Mouse (Mus musculus): ENCODE measurements at regions not wholly inside any gene's neighbourhood (a gene's known extent, or its start where the extent isn't known, plus 50 kb on each side); places are given as distances from the start of the nearest gene placed in this dataset.

DNA sequence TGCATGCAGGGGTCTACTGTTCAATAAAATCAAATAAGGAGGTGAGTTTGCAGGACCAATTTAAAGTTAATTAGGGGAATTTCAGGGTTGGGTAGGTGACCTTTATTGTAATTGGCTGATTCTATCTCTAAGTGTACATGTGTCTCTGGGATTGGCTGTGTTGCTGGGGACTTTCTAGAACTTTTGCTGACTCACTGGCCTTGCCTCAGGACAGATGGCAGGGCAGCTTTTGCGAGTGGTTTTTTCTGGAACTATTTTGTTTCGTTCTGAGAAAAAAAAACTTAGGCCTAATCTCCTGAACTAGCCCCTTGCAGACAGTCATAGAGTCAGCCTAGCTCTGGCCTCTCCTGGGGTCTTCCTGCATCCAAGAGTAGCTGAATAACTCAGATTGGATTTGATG lies 249.3 kb upstream of the Mdga2 start:
- no peak for DNase-seq (ENCODE audit: low spot score in 2 of 2)

GRCm38 (mm10) chr12:67471001-67471400 lies 248.7 kb upstream of the Mdga2 start:
- DNase-seq (ENCODE audit: low spot score in 2 of 2) = no peak

DNA sequence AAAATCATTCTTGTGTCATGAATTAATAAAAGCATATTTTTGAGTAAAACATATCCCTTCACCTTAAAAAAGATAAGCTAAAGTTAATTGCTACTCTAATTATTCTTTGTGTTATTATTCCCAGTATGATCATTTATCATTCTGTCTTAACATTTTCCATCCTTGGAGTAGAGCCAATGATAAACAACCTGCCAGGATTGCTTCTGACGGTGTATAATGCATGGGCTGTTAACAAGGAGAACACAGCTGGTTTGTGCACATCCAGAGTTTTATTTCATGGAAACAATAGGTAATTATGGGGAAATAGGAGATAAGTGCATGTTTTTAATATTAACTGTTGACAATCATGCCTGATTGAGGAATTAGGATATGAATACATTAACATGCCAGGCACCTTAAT lies 226.8 kb upstream of the Mdga2 start:
- DNase-seq (ENCODE audit: low spot score in 2 of 2) = no peak

- peak in 1 of 2 experiments; percentile 21 for DNase-seq (ENCODE audit: low spot score in 2 of 2)
Observed at GRCm38 (mm10) chr12:67430318-67430950, 208.1 kb upstream of the Mdga2 start.

GRCm38 (mm10) chr12:67426801-67427200 lies 204.5 kb upstream of the Mdga2 start:
- no peak for DNase-seq (ENCODE audit: low spot score in 2 of 2)

DNA sequence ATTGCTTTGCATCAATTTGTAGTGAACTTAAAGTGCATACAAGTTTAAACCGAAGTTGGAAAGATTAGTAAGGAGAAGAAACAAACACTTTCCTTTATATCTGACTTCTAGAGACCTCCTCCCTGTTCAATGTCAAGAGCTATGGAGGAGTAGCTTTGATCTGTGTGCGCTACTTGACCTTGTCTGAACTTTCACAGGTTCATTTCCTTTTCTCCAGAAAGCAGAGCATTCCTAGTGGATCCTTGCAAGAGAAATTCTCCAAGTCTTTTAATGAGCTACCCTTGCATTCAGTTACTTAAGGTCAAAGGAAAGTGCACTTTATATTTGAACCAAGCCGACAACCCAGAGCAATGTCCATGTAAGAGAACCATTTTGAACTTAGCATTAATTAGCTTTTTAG lies 177.2 kb upstream of the Mdga2 start:
- DNase-seq (ENCODE audit: low spot score in 2 of 2) = no peak

GRCm38 (mm10) chr12:67374530-67374929 lies 152.2 kb upstream of the Mdga2 start:
- no peak for DNase-seq (ENCODE audit: low spot score in 2 of 2)

GRCm38 (mm10) chr12:67348551-67348950 lies 126.2 kb upstream of the Mdga2 start:
- DNase-seq (ENCODE audit: low spot score in 2 of 2) = no peak

DNA sequence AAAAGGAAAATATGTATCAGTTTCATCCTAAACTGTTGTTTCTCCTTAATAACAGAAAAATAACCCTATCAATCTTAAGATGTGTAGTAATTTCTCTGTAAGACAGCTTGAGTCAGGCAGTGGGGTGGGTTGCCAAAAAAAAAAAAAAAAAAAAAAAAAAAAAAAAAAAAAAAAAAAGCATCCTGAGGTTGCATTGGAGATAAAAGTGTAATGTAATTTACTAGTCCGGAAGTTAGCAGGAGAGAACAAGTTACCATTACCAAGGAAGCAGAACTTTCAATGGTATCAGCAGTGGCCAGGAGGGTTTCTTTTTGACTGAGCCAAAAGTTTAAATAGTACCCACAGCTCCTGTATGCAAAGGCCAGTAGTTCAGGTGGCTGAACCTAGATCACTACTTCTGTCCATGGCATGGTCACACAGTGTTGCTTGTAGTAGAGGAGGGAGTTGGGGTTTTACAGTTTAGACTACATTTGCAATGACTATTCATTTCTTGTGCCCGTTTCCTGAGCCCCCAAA lies 110.2 kb upstream of the Mdga2 start:
- DNase-seq (ENCODE audit: low spot score in 2 of 2) = no peak

GRCm38 (mm10) chr12:67326326-67326725 lies 104.0 kb upstream of the Mdga2 start:
- no peak for DNase-seq (ENCODE audit: low spot score in 2 of 2)

DNA sequence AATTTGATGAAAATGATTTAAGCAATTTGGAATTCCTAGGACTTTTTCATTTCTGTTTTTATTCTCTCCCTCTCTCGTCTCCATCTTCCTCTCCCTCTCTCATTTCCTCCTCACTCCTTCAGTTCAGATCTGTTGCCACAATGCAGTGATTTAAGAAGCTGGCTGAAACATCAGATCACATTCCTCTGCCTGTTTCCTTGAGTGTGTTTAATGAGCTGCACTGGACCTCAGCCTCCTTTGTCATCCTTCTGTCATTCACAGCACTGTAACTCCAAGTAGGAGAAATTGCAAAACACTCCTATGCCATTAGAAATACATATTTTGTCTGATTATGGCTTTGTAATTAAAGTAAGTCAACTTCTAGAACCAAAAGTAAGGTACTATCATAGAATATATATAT lies 103.5 kb upstream of the Mdga2 start:
- no peak for DNase-seq (ENCODE audit: low spot score in 2 of 2)

DNA sequence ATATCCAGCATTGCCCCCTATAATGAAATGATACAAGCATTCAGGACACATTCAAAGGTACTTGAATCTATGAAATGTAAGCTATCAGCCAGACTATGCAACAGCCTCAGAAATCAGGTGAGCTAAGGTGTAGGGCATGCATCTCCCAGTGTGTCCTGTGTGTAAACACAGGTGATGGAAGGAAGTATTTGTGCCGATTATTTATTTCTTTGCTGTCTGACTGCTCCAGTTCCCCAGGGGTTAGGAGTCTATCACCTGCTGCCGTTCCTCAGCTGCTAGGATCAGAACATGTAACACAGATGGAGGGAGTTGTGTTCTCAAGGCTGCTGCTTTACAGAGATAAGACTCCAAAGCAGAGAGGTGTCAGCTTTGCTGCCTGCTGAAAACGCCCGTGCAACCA lies 103.0 kb upstream of the Mdga2 start:
- no peak for DNase-seq (ENCODE audit: low spot score in 2 of 2)

- DNase-seq (ENCODE audit: low spot score in 2 of 2) = no peak
Observed at GRCm38 (mm10) chr12:67318687-67319086, 96.3 kb upstream of the Mdga2 start.

DNA sequence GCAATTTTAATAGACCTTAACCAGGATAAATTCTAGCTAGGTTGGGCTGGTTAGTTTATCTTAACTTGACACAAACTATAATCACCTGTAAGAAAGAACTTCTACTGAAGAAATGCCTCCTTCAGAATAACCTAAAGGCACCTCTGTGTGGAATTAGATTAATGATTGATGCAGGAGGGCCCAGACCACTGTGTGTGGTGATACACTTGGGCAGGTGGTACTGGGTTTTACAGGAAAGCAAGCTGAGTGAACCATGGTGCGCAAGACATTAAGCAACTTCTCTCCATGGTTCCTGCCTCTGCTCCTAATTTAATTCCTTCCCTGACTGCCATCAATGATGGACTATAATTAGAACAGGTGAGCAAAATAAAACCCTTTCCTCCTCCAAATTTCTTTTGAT lies 77.9 kb upstream of the Mdga2 start:
- no peak for DNase-seq (ENCODE audit: low spot score in 2 of 2)

DNA sequence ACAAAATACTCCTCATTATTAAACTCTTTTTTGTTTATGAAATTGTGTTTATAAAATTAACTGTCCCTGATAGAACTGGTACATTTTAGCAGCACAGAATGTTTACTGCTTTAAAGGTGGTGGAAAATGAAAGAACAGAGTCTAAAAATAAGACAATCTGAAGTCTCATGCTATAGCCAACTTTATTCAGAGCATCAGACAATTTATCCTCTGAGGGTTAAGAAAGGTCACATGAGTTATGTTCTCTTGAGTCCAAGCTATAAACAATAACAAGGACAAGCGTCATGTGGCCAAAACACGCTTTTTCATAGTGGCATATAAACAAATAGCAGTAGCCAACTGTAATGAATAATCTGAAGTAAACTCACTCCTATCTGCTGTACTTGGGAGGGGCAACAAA lies 67.7 kb upstream of the Mdga2 start:
- no peak for DNase-seq (ENCODE audit: low spot score in 2 of 2)

GRCm38 (mm10) chr12:67272863-67273262 lies 50.5 kb upstream of the Mdga2 start:
- no peak for DNase-seq (ENCODE audit: low spot score in 2 of 2)

GRCm38 (mm10) chr12:67272329-67272728 lies 50.0 kb upstream of the Mdga2 start:
- no peak for DNase-seq (ENCODE audit: low spot score in 2 of 2)
